Mouse (Mus musculus): ENCODE measurements at regions not wholly inside any gene's neighbourhood (a gene's known extent, or its start where the extent isn't known, plus 50 kb on each side); places are given as distances from the start of the nearest gene placed in this dataset.

DNA sequence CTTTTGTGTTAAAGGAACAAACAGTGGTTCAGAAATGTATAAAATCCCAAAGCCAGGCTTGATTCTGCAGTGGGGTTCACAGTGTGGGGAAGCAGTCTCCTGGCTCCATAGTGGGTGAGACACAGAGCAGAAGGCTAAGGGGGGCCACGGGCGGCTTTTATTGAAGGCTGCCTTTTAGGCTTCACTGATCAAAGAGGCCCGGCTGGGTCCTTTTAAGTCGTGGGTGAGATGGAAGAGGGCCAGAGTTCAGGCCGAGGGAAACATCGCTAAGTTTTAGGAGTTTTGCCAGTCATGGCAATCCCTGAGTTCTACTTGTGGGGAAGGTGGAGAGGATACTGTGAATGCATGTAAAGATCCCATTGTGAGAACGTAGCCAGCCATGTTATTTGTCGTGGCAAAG lies 100.2 kb upstream of the Cxcr4 start:
- no peak for DNase-seq
- intact Hi-C loops (cut with DNase I): no loop called here

DNA sequence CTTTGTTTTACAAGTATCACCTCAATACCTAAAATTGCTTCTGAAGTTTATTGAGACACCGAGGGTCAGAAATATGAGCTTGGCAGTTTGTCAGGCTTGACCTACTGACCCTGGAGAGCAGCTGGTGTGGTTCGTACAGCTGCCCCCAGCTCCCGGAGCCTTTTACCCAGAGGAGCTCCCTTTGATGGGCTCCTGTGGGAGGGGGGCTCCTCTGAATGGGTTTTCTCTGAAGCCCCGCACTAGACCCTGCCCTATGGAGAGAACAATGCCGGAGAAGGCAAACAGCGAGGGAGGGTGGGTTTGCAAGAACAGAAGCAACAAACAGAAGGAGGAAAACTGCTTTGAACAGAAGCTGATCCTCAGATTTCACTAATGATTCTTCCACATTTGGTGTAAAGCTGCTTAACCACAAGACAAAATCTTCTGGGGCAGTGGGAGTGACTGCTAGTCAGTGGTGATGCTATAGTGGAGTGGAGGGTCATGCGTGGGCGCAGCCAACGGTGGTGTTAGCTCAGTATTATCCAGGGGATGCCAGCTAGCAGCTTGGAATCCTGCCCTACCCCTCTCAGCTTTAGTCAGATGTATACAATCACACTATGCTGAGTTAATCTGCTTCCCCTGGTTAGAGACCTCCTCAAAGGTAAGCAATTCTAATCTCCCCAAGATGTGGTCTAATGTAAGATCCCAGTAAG lies 95.3 kb upstream of the Cxcr4 start:
- DNase-seq: no peak
- intact Hi-C loops (cut with DNase I): no loop called here

DNA sequence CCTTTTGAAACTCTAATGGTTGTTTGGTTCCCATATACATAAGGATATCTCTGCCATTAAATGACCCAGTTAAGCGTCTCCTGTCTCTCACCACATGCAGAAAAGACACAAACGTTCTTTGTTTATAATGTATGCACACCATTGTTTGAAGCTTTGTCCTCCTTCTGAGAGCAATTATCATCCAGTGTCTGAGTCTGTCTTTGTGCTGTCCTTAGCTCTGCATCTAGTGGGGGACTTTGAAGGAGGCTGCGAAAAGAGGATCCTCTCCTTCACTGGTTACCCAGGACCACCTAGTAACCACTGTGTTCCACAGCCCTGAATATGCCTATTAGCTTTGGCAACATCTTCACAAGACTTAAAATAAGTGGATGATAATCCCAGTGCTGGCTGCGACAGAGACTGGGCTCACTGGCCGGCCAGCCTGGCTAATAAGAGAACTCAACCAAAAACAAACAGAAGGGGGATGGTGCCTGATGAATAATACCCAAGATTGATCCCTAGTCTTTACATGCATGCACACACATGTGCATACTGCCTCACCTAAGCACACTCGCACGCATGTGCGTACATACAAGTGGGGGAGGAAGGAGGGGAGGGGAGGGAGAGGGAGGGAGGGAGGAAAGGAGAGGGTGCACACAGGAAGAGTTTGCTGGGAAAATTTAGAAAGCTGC lies 93.5 kb upstream of the Cxcr4 start:
- no peak for DNase-seq
- intact Hi-C loops (cut with DNase I): no loop called here

- no peak for DNase-seq
- intact Hi-C loops (cut with DNase I): no loop called here
Observed at GRCm38 (mm10) chr1:128682942-128683341, 90.8 kb upstream of the Cxcr4 start.

DNA sequence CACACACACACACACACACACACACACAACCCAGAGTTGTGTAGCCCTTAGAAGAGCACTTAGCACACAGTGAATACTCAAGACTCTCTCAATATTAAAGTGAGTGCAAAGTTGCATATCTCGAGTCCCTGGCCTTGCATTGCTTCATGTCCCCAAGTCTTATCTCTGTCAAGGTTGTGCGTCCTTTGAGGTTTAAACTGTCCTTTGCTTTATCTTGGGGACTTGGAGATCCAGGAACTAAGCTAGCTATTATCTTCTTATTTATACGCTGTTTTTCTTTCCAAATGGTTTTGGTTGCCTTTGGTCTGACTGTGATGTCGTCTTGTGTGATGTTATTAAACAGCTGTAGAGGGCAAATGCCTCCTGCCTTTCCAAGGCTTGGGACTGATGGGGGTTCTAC lies 89.2 kb upstream of the Cxcr4 start:
- intact Hi-C loops (cut with DNase I): no loop called here

DNA sequence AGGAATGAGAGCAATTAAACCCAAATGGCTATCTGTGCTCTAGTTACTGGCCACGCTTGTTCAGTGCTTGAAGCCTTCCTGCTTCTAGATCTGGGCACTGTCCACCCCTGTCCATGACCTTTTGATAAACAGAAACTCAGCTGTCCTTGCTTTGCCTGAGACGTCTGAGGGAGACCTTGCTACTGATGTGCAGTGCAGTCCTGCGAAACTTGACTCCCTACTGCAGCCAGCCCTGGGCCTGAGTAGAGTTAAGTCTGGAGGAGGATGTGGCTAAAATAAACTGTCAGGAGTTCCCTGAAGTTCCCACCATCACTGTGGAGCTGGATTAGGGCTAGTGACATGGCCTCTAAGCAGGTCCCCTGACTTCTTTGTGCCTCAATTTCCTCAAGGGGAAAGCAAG lies 88.4 kb upstream of the Cxcr4 start:
- intact Hi-C loops (cut with DNase I): no loop called here
- no peak for DNase-seq

More for the DNA sequence above, 89.2 kb upstream of the Cxcr4 start:
- DNase-seq: no peak

GRCm38 (mm10) chr1:128680012-128680411 lies 87.9 kb upstream of the Cxcr4 start:
- DNase-seq: no peak
- intact Hi-C loops (cut with DNase I): no loop called here

- DNase-seq: no peak
- intact Hi-C loops (cut with DNase I): no loop called here
Observed at GRCm38 (mm10) chr1:128679005-128679980, 87.2 kb upstream of the Cxcr4 start.

GRCm38 (mm10) chr1:128675538-128675937 lies 83.4 kb upstream of the Cxcr4 start:
- no peak for DNase-seq
- intact Hi-C loops (cut with DNase I): no loop called here

- no peak for DNase-seq
- intact Hi-C loops (cut with DNase I): no loop called here
Observed at GRCm38 (mm10) chr1:128672306-128672705, 80.2 kb upstream of the Cxcr4 start.

DNA sequence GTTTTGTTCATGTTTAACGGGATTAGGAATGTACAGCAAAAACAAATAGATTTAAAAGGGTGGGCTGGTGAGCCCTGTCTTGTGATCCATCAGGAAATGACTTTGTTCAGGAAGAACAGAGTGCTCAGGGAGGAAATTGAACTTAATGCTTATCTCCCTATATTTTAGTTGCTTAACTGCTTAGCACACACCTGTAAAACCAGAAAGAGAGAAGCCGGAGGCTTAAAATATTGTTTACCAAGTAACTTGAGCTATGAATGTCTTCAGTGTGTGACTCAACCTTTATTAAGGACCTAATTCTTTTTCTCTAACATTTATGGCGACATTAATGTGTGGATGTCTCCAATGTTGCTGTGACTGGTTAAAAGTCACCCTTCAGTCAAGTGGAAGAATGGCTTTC lies 79.4 kb upstream of the Cxcr4 start:
- DNase-seq: no peak
- intact Hi-C loops (cut with DNase I): no loop called here

- DNase-seq: no peak
- intact Hi-C loops (cut with DNase I): no loop called here
Observed at GRCm38 (mm10) chr1:128671016-128671415, 78.9 kb upstream of the Cxcr4 start.

DNA sequence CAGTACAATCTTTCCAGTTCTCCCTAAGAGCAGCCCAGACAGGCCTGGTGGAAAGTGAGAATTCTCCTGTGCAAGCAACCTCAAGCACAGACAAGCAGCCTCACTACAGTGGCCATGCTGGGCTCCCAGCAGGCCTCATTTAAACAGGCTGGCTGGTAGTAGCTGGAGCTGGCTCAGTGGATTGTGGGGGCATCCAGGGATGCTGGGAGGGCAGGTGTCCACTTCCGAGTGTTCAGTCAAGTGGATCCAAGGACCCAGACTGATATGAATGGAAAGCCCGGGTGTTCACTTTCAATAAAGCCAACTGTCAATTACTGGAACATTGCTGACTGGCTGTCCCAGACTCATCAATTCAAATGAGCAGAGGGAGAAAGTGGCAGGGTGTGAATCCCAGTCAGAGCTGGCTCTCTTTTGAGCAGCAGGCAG lies 77.2 kb upstream of the Cxcr4 start:
- intact Hi-C loops (cut with DNase I): no loop called here
- DNase-seq: no peak

- intact Hi-C loops (cut with DNase I): no loop called here
- DNase-seq: no peak
Observed at GRCm38 (mm10) chr1:128668718-128669117, 76.6 kb upstream of the Cxcr4 start.

GRCm38 (mm10) chr1:128667121-128667762 lies 75.1 kb upstream of the Cxcr4 start:
- intact Hi-C loops (cut with DNase I): no loop called here
- no peak for DNase-seq

DNA sequence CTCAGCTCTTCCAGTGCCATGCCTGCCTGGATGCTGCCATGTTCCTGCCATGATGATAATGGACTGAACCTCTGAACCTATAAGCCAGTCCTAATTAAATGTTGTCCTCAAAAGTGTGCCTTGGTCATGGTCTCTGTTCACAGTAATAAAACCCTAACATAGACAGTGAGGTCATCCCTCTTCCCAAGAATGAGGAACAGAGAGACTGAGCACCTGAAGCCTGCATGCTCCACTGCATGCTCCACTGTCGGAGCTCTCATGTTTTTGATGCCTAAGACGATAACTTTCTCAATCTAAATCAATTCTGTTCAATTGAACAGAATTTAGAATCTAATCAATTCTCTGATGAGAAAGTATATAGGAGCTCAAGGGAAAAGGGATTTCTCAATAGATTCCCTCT lies 71.1 kb upstream of the Cxcr4 start:
- intact Hi-C loops (cut with DNase I): no loop called here
- no peak for DNase-seq

DNA sequence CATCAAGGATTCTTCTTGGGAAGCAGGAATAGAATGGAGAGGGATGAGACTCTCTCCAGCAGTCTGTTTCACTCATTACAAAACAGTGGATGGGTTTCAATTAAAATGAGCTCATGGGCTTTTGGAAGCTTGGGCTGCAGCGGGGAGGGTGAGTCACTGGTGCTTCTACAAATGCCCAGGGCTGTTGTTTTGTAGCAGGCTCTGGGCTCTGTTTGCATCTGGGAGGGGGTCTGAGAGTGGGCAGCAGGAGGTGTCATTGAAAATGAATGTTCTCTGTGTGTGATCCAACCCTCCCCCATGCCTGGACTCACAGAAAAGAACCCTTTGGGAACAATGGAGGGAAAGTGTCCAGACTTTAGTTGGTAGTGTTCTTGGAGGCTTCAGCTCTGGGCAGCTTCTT lies 67.8 kb upstream of the Cxcr4 start:
- no peak for DNase-seq
- intact Hi-C loops (cut with DNase I): no loop called here

- DNase-seq: no peak
- intact Hi-C loops (cut with DNase I): no loop called here
Observed at GRCm38 (mm10) chr1:128658802-128659201, 66.7 kb upstream of the Cxcr4 start.

- DNase-seq: no peak
- intact Hi-C loops (cut with DNase I): no loop called here
Observed at GRCm38 (mm10) chr1:128654099-128654862, 62.2 kb upstream of the Cxcr4 start.

DNA sequence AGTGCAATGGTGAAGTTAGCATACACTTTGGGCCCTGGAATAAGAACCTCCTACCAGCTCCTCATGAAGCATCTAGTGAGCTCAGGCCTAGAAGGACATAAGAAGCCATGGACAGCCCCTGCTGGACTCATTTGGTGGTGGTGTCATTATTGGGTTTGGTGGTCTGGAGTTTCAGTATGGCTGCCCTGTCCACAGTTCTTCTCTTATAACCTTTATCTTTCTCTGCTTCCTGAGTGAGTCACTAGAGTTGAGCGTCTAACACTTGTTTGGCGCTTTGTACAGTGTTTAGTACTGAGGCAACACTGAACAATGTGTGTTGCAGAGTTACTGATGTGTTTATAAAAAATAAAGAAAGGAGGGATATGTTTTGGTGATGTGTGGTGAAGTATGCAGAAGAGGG lies 58.5 kb upstream of the Cxcr4 start:
- intact Hi-C loops (cut with DNase I): no loop called here
- DNase-seq: no peak
